Mouse (Mus musculus) midbrain, embryonic 16.5 days (tissue): ENCODE measurements around the gene Rgsl1. TPM values are rescaled to one million over a fixed set of nuclear protein-coding genes. Genes with fewer than 3 reads are reported as not detected.

ENCODE experiments used
- ATAC-seq: fragments of 200-750 bp; cut with Nextera tagmentation; 2 replicates; pipeline ENCODE4 v1.8.0; 2017; ENCODE audit warnings: moderate TSS enrichment
- H3K27ac ChIP-seq: fragments of 300-500 bp; sonication (generic); 2 replicates; pipeline ENCODE4 v1.5.1; 2014; ENCODE audit warnings: mild to moderate bottlenecking, low read length, mixed read lengths
- H3K27me3 ChIP-seq: fragments of 300-500 bp; sonication (generic); 2 replicates; pipeline ENCODE4 v1.6.1; 2014; ENCODE audit warnings: low read depth, low read length, mixed read lengths; ENCODE audit not compliant: control insufficient read depth, insufficient read depth
- H3K36me3 ChIP-seq: fragments of 300-500 bp; sonication (generic); 2 replicates; pipeline ENCODE4 v1.6.1; 2014; ENCODE audit warnings: mild to moderate bottlenecking, low read length, moderate library complexity, mixed read lengths; ENCODE audit not compliant: control insufficient read depth, insufficient read depth
- H3K4me1 ChIP-seq: fragments of 300-500 bp; sonication (generic); 2 replicates; pipeline ENCODE4 v1.6.1; 2014; ENCODE audit warnings: mild to moderate bottlenecking, low read length, mixed read lengths; ENCODE audit not compliant: control insufficient read depth, insufficient read depth
- H3K4me2 ChIP-seq: fragments of 300-500 bp; sonication (generic); 2 replicates; pipeline ENCODE4 v1.6.1; 2014; ENCODE audit warnings: mild to moderate bottlenecking, low read length, mixed read lengths
- H3K4me3 ChIP-seq: fragments of 300-500 bp; sonication (generic); 2 replicates; pipeline ENCODE4 v1.5.1; 2014; ENCODE audit warnings: low read depth, mild to moderate bottlenecking, low read length, moderate library complexity, mixed read lengths
- H3K9ac ChIP-seq: fragments of 300-500 bp; sonication (generic); 2 replicates; pipeline ENCODE4 v1.6.1; 2014; ENCODE audit warnings: low read depth, low read length, mixed read lengths
- H3K9me3 ChIP-seq: fragments of 300-500 bp; sonication (generic); replicated peaks from 2 replicates; pipeline ENCODE4 v1.6.1; 2014; ENCODE audit warnings: mild to moderate bottlenecking, low read length, mixed read lengths; ENCODE audit not compliant: control insufficient read depth, poor library complexity, severe bottlenecking
- WGBS: fragments of 180-500 bp; shearing (Covaris S2); extraction: QIAGEN DNeasy Blood & Tissue Kit; methylation state at CpG from one replicate; pipeline ENCODE4 v1.1.7; 2014; 5-methylcytosine and 5-hydroxymethylcytosine counted together
- polyA plus RNA-seq: library from polyadenylated mRNA; unstranded; fragments of >200 nt; fragmentation: Nextera tagmentation; extraction: Ambion mirVana; gene quantifications from 2 replicates; pipeline ENCODE4 v1.2.1, GENCODE M21; 2015

Rgsl1 gene
- polyA plus RNA-seq, 1 experiment from 2014 or later, result 0.19 TPM

DNA sequence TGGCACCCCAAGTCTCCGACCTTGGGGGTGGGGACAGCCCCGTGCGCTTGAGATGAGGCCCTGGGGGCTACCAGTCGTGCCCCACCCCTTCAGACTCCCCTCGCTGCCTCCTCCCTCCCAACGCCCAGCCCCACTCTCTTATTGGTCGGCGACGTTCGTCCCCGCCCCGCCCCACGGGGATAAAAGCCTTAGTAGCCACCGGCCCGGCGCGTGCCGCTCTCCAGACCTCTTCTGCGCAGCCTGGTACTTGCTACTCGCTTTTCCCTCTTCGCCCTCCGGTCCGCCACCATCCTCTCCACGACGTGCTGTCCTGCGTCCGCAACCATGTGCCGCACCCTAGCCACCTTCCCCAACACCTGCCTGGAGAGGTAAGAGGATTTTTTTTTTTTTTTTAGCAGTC is 103.8 kb downstream of the Rgsl1 start, which contains the start of gene Rgs16:
Rgs16 (plus strand) TSS at position 205 of the 400 bp plus-strand sequence.
- no peak within 1 kb of the TSS for H3K27ac ChIP-seq
- peak; percentile 66 for ATAC-seq
- H3K27me3 ChIP-seq, result no peaks in the 10 kb centered on the region
- H3K9ac ChIP-seq, result peak within 1 kb of the TSS; percentile 64
- H3K4me1 ChIP-seq, result peaks cover 46% of the 10 kb centered on the region
- H3K9me3 ChIP-seq, result no peaks in the 10 kb centered on the region
- H3K4me2 ChIP-seq, result peak within 1 kb of the TSS; percentile 75
- H3K4me3 ChIP-seq, result peak within 1 kb of the TSS; percentile 47
- WGBS, result under 1% methylated on average over 27 of the region's 28 CpGs
- no peaks in the 10 kb centered on the region for H3K36me3 ChIP-seq

GRCm38 (mm10) chr1:153739437-153740015 is 104.4 kb downstream of the Rgsl1 start:
- Histone ChIP-seq H3K4me1 (peaks cover 45% of the 10 kb centered on the region), H3K9ac (no peak overlapping the region; the same call in 1 of the 2 replicates)

DNA sequence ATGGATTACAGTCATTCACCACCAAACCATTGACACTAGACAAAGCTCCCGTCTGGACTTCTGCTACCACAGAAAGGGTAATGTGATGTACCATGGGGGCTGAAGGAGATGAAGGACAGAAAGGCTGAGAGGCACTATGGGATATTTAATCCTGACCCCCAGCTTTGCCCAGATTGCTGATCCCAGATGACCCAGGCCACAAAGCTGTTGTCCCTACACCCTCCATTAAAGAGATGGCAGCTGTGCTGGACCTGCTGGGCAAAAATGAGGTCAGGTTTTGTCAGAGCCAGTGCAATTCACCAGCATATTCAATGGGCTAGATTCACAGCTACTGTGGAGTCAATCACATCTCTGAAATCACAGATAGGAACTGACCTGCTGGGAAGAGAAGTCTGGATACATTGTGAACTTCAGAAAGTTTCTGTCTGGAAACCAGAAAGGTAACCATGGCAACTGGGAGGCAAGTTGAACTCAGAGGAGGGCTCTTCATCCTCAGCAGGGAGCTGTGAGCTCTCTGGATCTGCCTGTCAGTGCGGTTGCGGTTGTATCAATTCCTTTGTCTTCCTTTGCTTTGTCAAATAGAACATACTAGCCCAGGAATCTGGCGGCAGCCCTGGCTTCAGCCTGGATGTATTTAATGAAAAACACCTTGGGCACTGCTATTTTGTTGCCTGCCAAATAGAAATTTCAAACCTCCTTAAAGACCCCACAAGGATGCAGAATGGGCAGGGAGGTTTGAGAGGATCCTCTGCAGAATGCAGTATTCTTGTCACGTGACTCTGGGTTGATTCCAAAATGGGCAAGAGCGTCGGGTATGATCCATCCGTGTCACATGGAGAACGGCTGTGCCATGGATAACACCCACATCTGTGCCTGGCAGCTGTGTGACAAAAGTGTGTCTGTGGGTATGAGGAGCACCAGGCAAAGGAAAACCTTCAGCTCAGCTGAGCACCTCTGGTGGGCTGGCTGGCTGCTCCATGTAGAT is 106.5 kb downstream of the Rgsl1 start:
- Histone ChIP-seq H3K4me2 (peak overlapping the region; percentile 22), H3K4me3 (no peak overlapping the region), H3K27me3 (no peaks in the 10 kb centered on the region), H3K27ac (peak overlapping the region; percentile 84), H3K4me1 (peaks cover 42% of the 10 kb centered on the region), H3K36me3 (no peaks in the 10 kb centered on the region), H3K9me3 (no peaks in the 10 kb centered on the region), H3K9ac (peak overlapping the region; percentile 22; the same call in 1 of the 2 replicates)
- WGBS, result 11% methylated on average over 9 of the region's 9 CpGs
- ATAC-seq, result peak; percentile 63

More at GRCm38 (mm10) chr1:153739437-153740015, 104.4 kb downstream of the Rgsl1 start:
- 16% methylated on average over 13 of the region's 13 CpGs for WGBS
- Histone ChIP-seq H3K4me2 (peak overlapping the region; percentile 75), H3K9me3 (no peaks in the 10 kb centered on the region), H3K36me3 (no peaks in the 10 kb centered on the region), H3K27ac (no peak overlapping the region), H3K4me3 (peak overlapping the region; percentile 47), H3K27me3 (no peaks in the 10 kb centered on the region)
- ATAC-seq, result no peak

GRCm38 (mm10) chr1:153736096-153736495 is 107.8 kb downstream of the Rgsl1 start:
- ATAC-seq, result no peak
- no peak overlapping the region for H3K4me2 ChIP-seq
- no peak overlapping the region for H3K9ac ChIP-seq
- no peak overlapping the region for H3K4me3 ChIP-seq
- WGBS, result 58% methylated on average over 6 of the region's 6 CpGs
- peak overlapping the region; percentile 73; the same call in 1 of the 2 replicates for H3K27ac ChIP-seq
- no peaks in the 10 kb centered on the region for H3K9me3 ChIP-seq
- no peaks in the 10 kb centered on the region for H3K36me3 ChIP-seq
- H3K27me3 ChIP-seq, result no peaks in the 10 kb centered on the region
- H3K4me1 ChIP-seq, result peaks cover 36% of the 10 kb centered on the region

GRCm38 (mm10) chr1:153734866-153735265 is 109.1 kb downstream of the Rgsl1 start:
- Histone ChIP-seq H3K9me3 (no peaks in the 10 kb centered on the region), H3K4me1 (peaks cover 33% of the 10 kb centered on the region), H3K27me3 (no peaks in the 10 kb centered on the region), H3K9ac (no peak overlapping the region), H3K4me2 (no peak overlapping the region), H3K4me3 (no peak overlapping the region), H3K27ac (no peak overlapping the region), H3K36me3 (no peaks in the 10 kb centered on the region)
- WGBS, result 94% methylated on average over 4 of the region's 4 CpGs
- no peak for ATAC-seq

- Histone ChIP-seq H3K36me3 (no peaks in the 10 kb centered on the region), H3K4me2 (no peak overlapping the region), H3K4me1 (peaks cover 30% of the 10 kb centered on the region), H3K9ac (0 out of 2 replicates have a peak overlapping the region, but pooled peaks have one; percentile 27), H3K4me3 (no peak overlapping the region), H3K27ac (no peak overlapping the region; the same call in 1 of the 2 replicates), H3K27me3 (no peaks in the 10 kb centered on the region), H3K9me3 (no peaks in the 10 kb centered on the region)
- WGBS, result 35% methylated on average over 9 of the region's 9 CpGs
- no peak for ATAC-seq
Measured at GRCm38 (mm10) chr1:153733181-153733580, 110.8 kb downstream of the Rgsl1 start.

GRCm38 (mm10) chr1:153730671-153731070 is 113.3 kb downstream of the Rgsl1 start:
- peaks cover 9% of the 10 kb centered on the region; the same call in 1 of the 2 replicates for H3K4me1 ChIP-seq
- ATAC-seq, result no peak
- H3K27ac ChIP-seq, result peak overlapping the region; percentile 11; the same call in 1 of the 2 replicates
- 61% methylated on average over 3 of the region's 3 CpGs for WGBS
- no peaks in the 10 kb centered on the region for H3K27me3 ChIP-seq
- no peak overlapping the region for H3K4me3 ChIP-seq
- no peak overlapping the region for H3K9ac ChIP-seq
- no peak overlapping the region for H3K4me2 ChIP-seq
- no peaks in the 10 kb centered on the region for H3K36me3 ChIP-seq
- H3K9me3 ChIP-seq, result no peaks in the 10 kb centered on the region

DNA sequence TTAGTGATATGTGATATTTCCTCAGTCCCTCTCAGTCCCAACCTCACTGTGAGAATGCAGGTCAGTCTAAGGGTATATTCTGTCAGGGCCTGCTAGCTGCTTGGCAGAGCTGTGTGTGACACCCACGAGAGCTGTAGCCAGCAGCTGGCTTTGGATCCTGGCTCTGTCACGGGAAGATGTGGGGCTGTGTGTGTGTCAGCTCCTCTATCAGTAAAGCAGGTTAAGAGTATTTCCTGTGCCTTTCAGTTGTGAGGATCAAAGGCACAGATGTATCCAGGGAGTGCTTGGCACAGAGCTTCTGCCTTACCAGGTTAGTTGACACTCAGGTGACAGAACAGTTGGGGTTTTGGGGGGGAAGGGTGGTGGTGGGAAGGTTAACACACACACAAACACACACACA is 114.1 kb downstream of the Rgsl1 start:
- no peak overlapping the region for H3K4me3 ChIP-seq
- H3K4me1 ChIP-seq, result peaks cover 9% of the 10 kb centered on the region; the same call in 1 of the 2 replicates
- H3K36me3 ChIP-seq, result no peaks in the 10 kb centered on the region
- no peaks in the 10 kb centered on the region for H3K27me3 ChIP-seq
- 58% methylated on average over 2 of the region's 2 CpGs for WGBS
- ATAC-seq, result no peak
- H3K9ac ChIP-seq, result no peak overlapping the region
- no peaks in the 10 kb centered on the region for H3K9me3 ChIP-seq
- no peak overlapping the region for H3K27ac ChIP-seq
- no peak overlapping the region for H3K4me2 ChIP-seq
